Mouse (Mus musculus) mature B cell (primary cell): ENCODE results near the gene Lrig3.

Source experiments
- in situ Hi-C: fragments of 300-500 bp; cut with MboI; formaldehyde crosslinking; loops from 2 replicates; pipeline ENCODE4 v1.14.3; 2019

Lrig3 gene

GRCm38 (mm10) chr10:125964709-125965108 is 1.3 kb upstream of the Lrig3 start:
- in situ Hi-C loops = no loop called here

GRCm38 (mm10) chr10:125966481-125967251 is 698 bp downstream of the Lrig3 start:
- in situ Hi-C loops = no loop called here

- in situ Hi-C loops = no loop called here
Observed at GRCm38 (mm10) chr10:125967436-125968160, 1.6 kb downstream of the Lrig3 start.

GRCm38 (mm10) chr10:125968191-125969132 is 2.5 kb downstream of the Lrig3 start:
- in situ Hi-C loops = no loop called here

- in situ Hi-C loops = no loop called here
Observed at GRCm38 (mm10) chr10:125969133-125969490, 3.1 kb downstream of the Lrig3 start.

GRCm38 (mm10) chr10:125970031-125970430 is 4.1 kb downstream of the Lrig3 start:
- in situ Hi-C loops = no loop called here

- in situ Hi-C loops = no loop called here
Observed at GRCm38 (mm10) chr10:125970500-125970899, 4.5 kb downstream of the Lrig3 start.

GRCm38 (mm10) chr10:125973726-125974125 is 7.8 kb downstream of the Lrig3 start:
- in situ Hi-C loops = no loop called here

GRCm38 (mm10) chr10:125981938-125982337 is 16.0 kb downstream of the Lrig3 start:
- in situ Hi-C loops = no loop called here

- in situ Hi-C loops = no loop called here
Observed at GRCm38 (mm10) chr10:125984473-125985035, 18.6 kb downstream of the Lrig3 start.

- in situ Hi-C loops = no loop called here
Observed at GRCm38 (mm10) chr10:125985795-125986194, 19.8 kb downstream of the Lrig3 start.

GRCm38 (mm10) chr10:125986443-125986842 is 20.5 kb downstream of the Lrig3 start:
- in situ Hi-C loops = no loop called here

GRCm38 (mm10) chr10:125987307-125987706 is 21.3 kb downstream of the Lrig3 start:
- in situ Hi-C loops = no loop called here

GRCm38 (mm10) chr10:125988037-125988436 is 22.1 kb downstream of the Lrig3 start:
- in situ Hi-C loops = no loop called here

- in situ Hi-C loops = no loop called here
Observed at GRCm38 (mm10) chr10:125989890-125990289, 23.9 kb downstream of the Lrig3 start.

- in situ Hi-C loops = no loop called here
Observed at GRCm38 (mm10) chr10:125990394-125990793, 24.4 kb downstream of the Lrig3 start.

- in situ Hi-C loops = no loop called here
Observed at GRCm38 (mm10) chr10:125991819-125992218, 25.9 kb downstream of the Lrig3 start.

- in situ Hi-C loops = no loop called here
Observed at GRCm38 (mm10) chr10:125994855-125995254, 28.9 kb downstream of the Lrig3 start.

GRCm38 (mm10) chr10:125995701-125996100 is 29.7 kb downstream of the Lrig3 start:
- in situ Hi-C loops = no loop called here

- in situ Hi-C loops = no loop called here
Observed at GRCm38 (mm10) chr10:125996989-125997388, 31.0 kb downstream of the Lrig3 start.

GRCm38 (mm10) chr10:125999561-125999960 is 33.6 kb downstream of the Lrig3 start:
- in situ Hi-C loops = no loop called here

- in situ Hi-C loops = no loop called here
Observed at GRCm38 (mm10) chr10:126000861-126001390, 35.0 kb downstream of the Lrig3 start.
